Mouse (Mus musculus): ENCODE measurements around the gene Anks1b. TPM values are rescaled to one million over a fixed set of nuclear protein-coding genes. Genes with fewer than 3 reads are reported as not detected.

Gene Anks1b
- polyA plus RNA-seq, 1 experiment from 2014 or later, result 0.25 TPM

GRCm38 (mm10) chr10:90307931-90308555, 434.7 kb downstream of the Anks1b start:
- DNase-seq, result no peak
- no peak overlapping the region for H3K4me2 ChIP-seq
- no peaks in the 10 kb centered on the region for H3K9me3 ChIP-seq (replicated peaks)

GRCm38 (mm10) chr10:90329781-90330180, 456.5 kb downstream of the Anks1b start:
- Histone ChIP-seq H3K4me1 (replicated peaks) (no peaks in the 10 kb centered on the region), H3K4me2 (no peak overlapping the region), H3K27ac (no peak overlapping the region), H3K4me3 (replicated peaks) (no peak overlapping the region), H3K9me3 (replicated peaks) (no peaks in the 10 kb centered on the region), H3K27me3 (no peaks in the 10 kb centered on the region), H3K9ac (no peak overlapping the region), H3K36me3 (no peaks in the 10 kb centered on the region)
- ATAC-seq (ENCODE audit: low read depth) (no peak), DNase-seq (no peak)
- WGBS (ENCODE audit: insufficient replicate concordance), result 74% methylated on average over 4 of the region's 4 CpGs

More at GRCm38 (mm10) chr10:90307931-90308555, 434.7 kb downstream of the Anks1b start:
- ATAC-seq (ENCODE audit: low read depth), result no peak
- no peaks in the 10 kb centered on the region for H3K27me3 ChIP-seq
- H3K4me3 ChIP-seq (replicated peaks), result no peak overlapping the region
- no peaks in the 10 kb centered on the region for H3K36me3 ChIP-seq
- H3K4me1 ChIP-seq (replicated peaks), result no peaks in the 10 kb centered on the region
- H3K9ac ChIP-seq, result no peak overlapping the region
- H3K27ac ChIP-seq, result no peak overlapping the region
- WGBS (ENCODE audit: insufficient replicate concordance), result 62% methylated on average over 5 of the region's 5 CpGs

DNA sequence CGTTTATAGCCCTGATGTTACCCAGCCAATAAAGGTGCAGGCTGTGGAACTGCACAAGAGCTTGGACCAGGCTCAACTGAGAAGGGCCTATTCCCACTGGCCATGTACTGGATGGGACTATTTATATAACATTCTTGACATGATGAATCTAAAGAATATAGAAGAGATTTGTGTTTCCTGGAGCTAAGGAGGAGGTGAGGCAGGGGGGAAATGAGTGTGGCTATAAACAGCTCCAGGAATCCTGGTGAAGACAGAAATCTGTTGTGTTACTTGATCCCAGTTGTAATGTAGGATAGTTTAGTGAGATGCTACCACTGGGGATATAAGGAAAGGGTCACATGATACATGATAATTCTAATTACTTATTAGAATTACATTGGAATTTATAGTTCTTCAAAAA, 472.1 kb downstream of the Anks1b start:
- Histone ChIP-seq H3K36me3 (no peaks in the 10 kb centered on the region), H3K4me3 (replicated peaks) (no peak overlapping the region), H3K27me3 (no peaks in the 10 kb centered on the region), H3K4me1 (replicated peaks) (no peaks in the 10 kb centered on the region), H3K9ac (no peak overlapping the region), H3K9me3 (replicated peaks) (no peaks in the 10 kb centered on the region), H3K27ac (no peak overlapping the region), H3K4me2 (no peak overlapping the region)
- DNase-seq (no peak), ATAC-seq (ENCODE audit: low read depth) (no peak)
- 43% methylated on average over 1 of the region's 1 CpGs for WGBS (ENCODE audit: insufficient replicate concordance)

- DNase-seq (no peak), ATAC-seq (ENCODE audit: low read depth) (no peak)
- H3K9ac ChIP-seq, result no peak overlapping the region
These were observed 482.9 kb downstream of the Anks1b start for GRCm38 (mm10) chr10:90356258-90356657.

DNA sequence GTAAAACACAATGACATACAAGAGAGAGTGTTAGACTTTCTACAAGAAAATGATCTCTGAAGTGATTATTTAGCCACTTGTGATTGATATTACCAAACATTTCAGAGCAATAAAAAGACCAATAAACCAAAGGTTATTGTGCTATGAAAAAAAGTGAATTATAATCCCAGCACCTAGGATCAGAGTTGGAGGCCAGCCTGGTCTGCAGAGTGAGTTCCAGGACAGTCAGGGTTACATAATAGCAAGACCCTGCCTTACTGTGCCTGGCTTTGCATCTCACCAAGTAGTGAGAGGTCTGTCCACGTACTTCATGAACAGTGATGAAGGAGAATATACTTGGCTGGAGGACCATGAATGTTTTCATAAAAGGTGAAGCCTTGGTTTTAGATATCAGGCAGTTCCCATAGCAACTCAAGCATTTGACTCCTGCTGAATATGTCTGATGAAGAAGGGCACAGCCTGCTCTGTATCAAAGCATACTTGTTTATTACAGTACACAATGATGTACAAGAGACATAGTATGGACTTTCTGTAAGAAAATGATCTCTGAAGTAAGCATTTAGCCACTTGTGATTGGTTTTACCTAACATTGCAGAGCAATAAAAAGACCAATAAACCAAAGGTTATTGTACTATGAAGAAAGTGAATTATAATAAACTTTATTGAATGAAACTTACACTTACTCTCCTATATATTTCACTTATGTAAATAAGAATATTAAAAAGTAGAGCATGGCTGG, 484.0 kb downstream of the Anks1b start:
- H3K9ac ChIP-seq, result no peak overlapping the region
- no peak overlapping the region for H3K4me2 ChIP-seq
- no peak overlapping the region for H3K27ac ChIP-seq
- 43% methylated on average over 1 of the region's 1 CpGs for WGBS (ENCODE audit: insufficient replicate concordance)
- no peaks in the 10 kb centered on the region for H3K27me3 ChIP-seq
- no peaks in the 10 kb centered on the region for H3K36me3 ChIP-seq
- H3K4me1 ChIP-seq (replicated peaks), result no peaks in the 10 kb centered on the region
- no peak for ATAC-seq (ENCODE audit: low read depth)
- no peak overlapping the region for H3K4me3 ChIP-seq (replicated peaks)
- H3K9me3 ChIP-seq (replicated peaks), result no peaks in the 10 kb centered on the region
- no peak for DNase-seq

More at GRCm38 (mm10) chr10:90356258-90356657, 482.9 kb downstream of the Anks1b start:
- no peaks in the 10 kb centered on the region for H3K36me3 ChIP-seq
- no peak overlapping the region for H3K4me2 ChIP-seq
- WGBS (ENCODE audit: insufficient replicate concordance), result no CpG with 5 or more reads among the region's 1 CpGs
- no peaks in the 10 kb centered on the region for H3K4me1 ChIP-seq (replicated peaks)
- H3K27ac ChIP-seq, result no peak overlapping the region
- H3K27me3 ChIP-seq, result no peaks in the 10 kb centered on the region
- no peaks in the 10 kb centered on the region for H3K9me3 ChIP-seq (replicated peaks)
- no peak overlapping the region for H3K4me3 ChIP-seq (replicated peaks)

GRCm38 (mm10) chr10:90369015-90369414, 495.7 kb downstream of the Anks1b start:
- Histone ChIP-seq H3K4me1 (replicated peaks) (no peaks in the 10 kb centered on the region), H3K4me2 (no peak overlapping the region), H3K4me3 (replicated peaks) (no peak overlapping the region), H3K9ac (no peak overlapping the region), H3K27ac (no peak overlapping the region), H3K36me3 (no peaks in the 10 kb centered on the region), H3K9me3 (replicated peaks) (0 out of 2 replicates have a peak, but pooled peaks cover 3% of the 10 kb centered on the region), H3K27me3 (no peaks in the 10 kb centered on the region)
- ATAC-seq (ENCODE audit: low read depth), result no peak
- no peak for DNase-seq
- WGBS (ENCODE audit: insufficient replicate concordance), result 65% methylated on average over 7 of the region's 7 CpGs

- Histone ChIP-seq H3K9me3 (replicated peaks) (0 out of 2 replicates have a peak, but pooled peaks cover 3% of the 10 kb centered on the region), H3K4me2 (no peak overlapping the region), H3K4me1 (replicated peaks) (no peaks in the 10 kb centered on the region), H3K27me3 (no peaks in the 10 kb centered on the region), H3K4me3 (replicated peaks) (no peak overlapping the region), H3K27ac (no peak overlapping the region), H3K9ac (no peak overlapping the region), H3K36me3 (no peaks in the 10 kb centered on the region)
- ATAC-seq (ENCODE audit: low read depth), result no peak
- DNase-seq, result no peak
- WGBS (ENCODE audit: insufficient replicate concordance), result 69% methylated on average over 3 of the region's 3 CpGs
These were observed 497.4 kb downstream of the Anks1b start for GRCm38 (mm10) chr10:90370751-90371150.

DNA sequence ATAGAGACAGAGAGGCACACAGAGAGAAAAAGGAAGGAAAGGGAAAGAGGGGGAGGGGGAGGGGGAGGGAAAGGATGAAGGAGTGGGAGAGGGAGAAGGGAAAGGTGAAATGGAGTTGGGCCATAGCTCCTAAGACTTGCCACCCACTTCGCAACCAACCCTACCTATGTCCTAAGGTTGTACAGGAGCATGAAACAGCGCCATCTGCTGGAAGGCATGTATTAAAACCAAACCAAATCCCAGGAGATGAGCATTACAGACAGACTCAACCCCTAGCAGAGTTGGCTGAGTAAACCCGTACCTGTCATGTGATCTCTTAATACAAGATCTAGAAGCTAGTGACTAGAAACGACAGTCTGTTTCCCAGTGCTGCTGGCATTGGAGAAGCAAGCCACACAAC, 500.2 kb downstream of the Anks1b start:
- no peaks in the 10 kb centered on the region for H3K36me3 ChIP-seq
- no peak overlapping the region for H3K4me3 ChIP-seq (replicated peaks)
- no peak overlapping the region for H3K27ac ChIP-seq
- no peak for DNase-seq
- H3K4me1 ChIP-seq (replicated peaks), result no peaks in the 10 kb centered on the region
- no peaks in the 10 kb centered on the region for H3K27me3 ChIP-seq
- no peak for ATAC-seq (ENCODE audit: low read depth)
- 0 out of 2 replicates have a peak, but pooled peaks cover 3% of the 10 kb centered on the region for H3K9me3 ChIP-seq (replicated peaks)
- H3K4me2 ChIP-seq, result no peak overlapping the region
- WGBS (ENCODE audit: insufficient replicate concordance), result 21% methylated on average over 4 of the region's 4 CpGs
- H3K9ac ChIP-seq, result no peak overlapping the region

DNA sequence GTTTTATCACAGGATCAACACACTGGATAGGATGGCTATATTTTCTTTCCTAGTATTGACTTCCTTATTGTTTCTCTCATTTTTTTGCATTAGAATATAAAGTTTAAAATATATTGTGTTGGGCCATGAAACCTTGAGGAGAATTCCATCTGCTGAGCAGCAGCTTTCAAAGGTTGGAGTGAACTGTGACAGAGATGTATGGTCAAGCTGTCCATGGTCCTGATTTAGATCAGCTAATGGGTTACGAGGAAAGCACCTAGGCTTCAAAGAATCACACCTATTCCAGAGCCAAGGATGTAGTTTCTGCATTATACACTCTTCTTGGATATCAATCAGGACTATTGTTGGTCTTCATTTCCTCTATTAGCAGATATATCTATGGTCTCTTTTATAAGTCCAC, 503.3 kb downstream of the Anks1b start:
- no peak overlapping the region for H3K4me2 ChIP-seq
- H3K27me3 ChIP-seq, result no peaks in the 10 kb centered on the region
- 43% methylated on average over 1 of the region's 1 CpGs for WGBS (ENCODE audit: insufficient replicate concordance)
- H3K9ac ChIP-seq, result no peak overlapping the region
- DNase-seq (no peak), ATAC-seq (ENCODE audit: low read depth) (no peak)
- H3K4me1 ChIP-seq (replicated peaks), result no peaks in the 10 kb centered on the region
- no peaks in the 10 kb centered on the region for H3K36me3 ChIP-seq
- no peak overlapping the region for H3K4me3 ChIP-seq (replicated peaks)
- H3K9me3 ChIP-seq (replicated peaks), result 0 out of 2 replicates have a peak, but pooled peaks cover 5% of the 10 kb centered on the region
- H3K27ac ChIP-seq, result no peak overlapping the region

DNA sequence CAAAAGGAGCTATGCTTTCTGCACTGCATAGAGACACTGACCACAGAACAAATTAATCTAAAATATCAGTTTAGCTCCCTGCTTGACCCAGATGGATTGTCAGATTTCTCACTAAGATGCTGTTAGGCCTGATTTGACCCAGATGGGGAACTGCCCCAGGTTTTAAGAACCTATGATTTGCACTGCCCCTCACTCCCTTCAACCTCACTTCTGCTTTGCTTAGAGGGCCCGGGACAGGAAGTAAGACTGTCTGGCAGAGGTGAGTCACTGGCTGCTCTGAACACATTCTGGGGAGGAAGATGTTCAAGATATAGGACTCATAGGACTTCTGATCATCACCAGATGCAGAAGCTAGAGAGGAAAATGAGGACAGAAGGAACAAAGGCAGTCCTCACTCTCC, 506.8 kb downstream of the Anks1b start:
- H3K4me2 ChIP-seq, result no peak overlapping the region
- no peak for ATAC-seq (ENCODE audit: low read depth)
- no peak overlapping the region for H3K9ac ChIP-seq
- no peak overlapping the region for H3K27ac ChIP-seq
- 0 out of 2 replicates have a peak, but pooled peaks cover 4% of the 10 kb centered on the region for H3K9me3 ChIP-seq (replicated peaks)
- no peak overlapping the region for H3K4me3 ChIP-seq (replicated peaks)
- no peaks in the 10 kb centered on the region for H3K27me3 ChIP-seq
- H3K36me3 ChIP-seq, result no peaks in the 10 kb centered on the region
- 32% methylated on average over 1 of the region's 1 CpGs for WGBS (ENCODE audit: insufficient replicate concordance)
- H3K4me1 ChIP-seq (replicated peaks), result no peaks in the 10 kb centered on the region
- DNase-seq, result no peak

- no peak overlapping the region for H3K4me3 ChIP-seq (replicated peaks)
- no peaks in the 10 kb centered on the region for H3K27me3 ChIP-seq
- no peak for DNase-seq
- no peaks in the 10 kb centered on the region for H3K36me3 ChIP-seq
- ATAC-seq (ENCODE audit: low read depth), result no peak
- WGBS (ENCODE audit: insufficient replicate concordance), result 66% methylated on average over 8 of the region's 8 CpGs
- 0 out of 2 replicates have a peak, but pooled peaks cover 4% of the 10 kb centered on the region for H3K9me3 ChIP-seq (replicated peaks)
- no peak overlapping the region for H3K27ac ChIP-seq
- no peak overlapping the region for H3K9ac ChIP-seq
- H3K4me2 ChIP-seq, result no peak overlapping the region
- H3K4me1 ChIP-seq (replicated peaks), result no peaks in the 10 kb centered on the region
These were observed 507.5 kb downstream of the Anks1b start for GRCm38 (mm10) chr10:90380704-90381339.

Data from liver, embryonic 13.5 days (tissue).